Mouse (Mus musculus): ENCODE results near the gene Olfr1262. TPM values are rescaled to one million over a fixed set of nuclear protein-coding genes. Genes with fewer than 3 reads are reported as not detected.

The Olfr1262 gene
- total RNA-seq (2021) (not detected), polyA plus RNA-seq (2012; rRNA removed) (not detected in 2 replicates)
- long read RNA-seq = 0 reads

DNA sequence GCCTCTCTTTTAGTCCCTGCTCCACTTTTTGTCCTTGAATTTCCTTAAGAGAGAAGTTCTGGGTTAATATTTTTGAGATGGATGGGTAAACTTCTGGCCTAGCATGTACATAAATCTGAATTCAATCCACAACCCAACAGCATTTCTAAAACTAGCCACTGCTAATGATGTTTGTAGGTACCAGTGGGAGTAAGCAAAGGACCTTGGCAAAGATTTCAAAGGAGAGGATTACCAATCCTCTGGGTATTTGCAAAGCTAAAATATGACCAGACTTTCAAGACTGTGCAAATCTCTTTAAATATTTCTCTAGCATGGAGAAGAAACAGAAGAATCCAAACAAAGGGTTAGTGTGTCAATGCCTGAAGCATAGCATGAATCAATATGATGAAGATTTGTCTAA lies at the start of gene Olfr1262:
Gene Olfr1262, plus strand, starts transcription at position 301 of the 400 bp plus-strand sequence.
- H3K27ac ChIP-seq = no peak within 1 kb of the TSS
- H3K9ac ChIP-seq (ENCODE audit: low read depth, low read length) = no peak within 1 kb of the TSS
- no peaks in the 10 kb centered on the region for H3K36me3 ChIP-seq (ENCODE audit: control insufficient read depth, insufficient read depth, low read length)
- no peaks in the 10 kb centered on the region for H3K4me1 ChIP-seq (ENCODE audit: control insufficient read depth, insufficient read depth, low read length)
- TF ChIP-seq CTCF (IDR thresholded peaks at IDR 0.05) = no peak
- TF ChIP-seq EP300 (IDR thresholded peaks at IDR 0.05; ENCODE audit: insufficient read depth, low read depth, low read length) = no peak
- TF ChIP-seq POLR2A (IDR thresholded peaks at IDR 0.05; ENCODE audit: insufficient read depth, low read depth, low read length) = no peak
- H3K27me3 ChIP-seq (ENCODE audit: control insufficient read depth, insufficient read depth, low read length) = no peaks in the 10 kb centered on the region
- intact Hi-C loops (cut with DNase I) = no loop called here
- no peak for DNase-seq
- H3K79me2 ChIP-seq (replicated peaks; ENCODE audit: control insufficient read depth, insufficient read depth, low read length) = no peaks in the 10 kb centered on the region
- no peak within 1 kb of the TSS for H3K4me3 ChIP-seq

DNA sequence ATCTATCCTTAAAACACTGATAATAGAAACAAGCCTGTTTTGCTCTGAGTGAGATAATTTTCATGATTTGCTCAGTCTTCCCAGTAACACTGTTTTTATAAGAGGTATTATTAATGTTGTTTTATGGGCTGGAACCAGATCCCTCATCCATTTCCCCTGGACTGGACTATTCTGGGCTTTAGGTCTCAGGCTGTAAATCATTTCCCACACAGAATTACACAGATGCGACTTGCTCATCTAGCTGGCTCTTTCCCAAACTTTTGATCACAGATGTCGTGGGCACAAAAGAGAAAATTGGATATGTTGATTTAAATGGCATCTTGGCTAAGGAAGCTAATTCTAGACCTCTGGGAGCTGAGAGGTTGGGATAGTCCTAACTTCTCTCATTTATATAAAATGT lies 25.8 kb upstream of the Olfr1262 start, which contains the start of gene Olfr1260:
Gene Olfr1260, plus strand, starts transcription at position 157 of the 400 bp plus-strand sequence.
- TF ChIP-seq EP300 (IDR thresholded peaks at IDR 0.05; ENCODE audit: insufficient read depth, low read depth, low read length) = no peak
- no peak for TF ChIP-seq POLR2A (IDR thresholded peaks at IDR 0.05; ENCODE audit: insufficient read depth, low read depth, low read length)
- TF ChIP-seq CTCF (IDR thresholded peaks at IDR 0.05) = no peak
- no peak within 1 kb of the TSS for H3K9ac ChIP-seq (ENCODE audit: low read depth, low read length)
- no peaks in the 10 kb centered on the region for H3K27me3 ChIP-seq (ENCODE audit: control insufficient read depth, insufficient read depth, low read length)
- no peaks in the 10 kb centered on the region for H3K79me2 ChIP-seq (replicated peaks; ENCODE audit: control insufficient read depth, insufficient read depth, low read length)
- no peaks in the 10 kb centered on the region for H3K36me3 ChIP-seq (ENCODE audit: control insufficient read depth, insufficient read depth, low read length)
- intact Hi-C loops (cut with DNase I) = no loop called here
- H3K4me1 ChIP-seq (ENCODE audit: control insufficient read depth, insufficient read depth, low read length) = no peaks in the 10 kb centered on the region
- no peak for DNase-seq
- WGBS = 50% methylated on average over 2 of the region's 2 CpGs
- H3K4me3 ChIP-seq = no peak within 1 kb of the TSS
- no peak within 1 kb of the TSS for H3K27ac ChIP-seq

- TF ChIP-seq EP300 (IDR thresholded peaks at IDR 0.05; ENCODE audit: insufficient read depth, low read depth, low read length) (no peak), POLR2A (IDR thresholded peaks at IDR 0.05; ENCODE audit: insufficient read depth, low read depth, low read length) (no peak), CTCF (IDR thresholded peaks at IDR 0.05) (no peak)
- Histone ChIP-seq H3K79me2 (replicated peaks; ENCODE audit: control insufficient read depth, insufficient read depth, low read length) (no peaks in the 10 kb centered on the region), H3K4me3 (no peak overlapping the region), H3K27me3 (ENCODE audit: control insufficient read depth, insufficient read depth, low read length) (no peaks in the 10 kb centered on the region), H3K27ac (no peak overlapping the region), H3K4me1 (ENCODE audit: control insufficient read depth, insufficient read depth, low read length) (no peaks in the 10 kb centered on the region), H3K36me3 (ENCODE audit: control insufficient read depth, insufficient read depth, low read length) (no peaks in the 10 kb centered on the region), H3K9ac (ENCODE audit: low read depth, low read length) (no peak overlapping the region)
- intact Hi-C loops (cut with DNase I) = no loop called here
- WGBS = 70% methylated on average over 2 of the region's 2 CpGs
- DNase-seq = no peak
Measured at GRCm38 (mm10) chr2:89977709-89978108, 22.2 kb upstream of the Olfr1262 start.

GRCm38 (mm10) chr2:89990921-89991320 lies 9.0 kb upstream of the Olfr1262 start, which contains the start of gene Olfr1261:
TSS of gene Olfr1261 (plus strand) at chr2:89991221.
- Histone ChIP-seq H3K4me3 (no peak within 1 kb of the TSS), H3K4me1 (ENCODE audit: control insufficient read depth, insufficient read depth, low read length) (no peaks in the 10 kb centered on the region), H3K27ac (no peak within 1 kb of the TSS), H3K9ac (ENCODE audit: low read depth, low read length) (no peak within 1 kb of the TSS), H3K36me3 (ENCODE audit: control insufficient read depth, insufficient read depth, low read length) (no peaks in the 10 kb centered on the region), H3K79me2 (replicated peaks; ENCODE audit: control insufficient read depth, insufficient read depth, low read length) (no peaks in the 10 kb centered on the region), H3K27me3 (ENCODE audit: control insufficient read depth, insufficient read depth, low read length) (no peaks in the 10 kb centered on the region)
- intact Hi-C loops (cut with DNase I) = no loop called here
- TF ChIP-seq EP300 (IDR thresholded peaks at IDR 0.05; ENCODE audit: insufficient read depth, low read depth, low read length) (no peak), POLR2A (IDR thresholded peaks at IDR 0.05; ENCODE audit: insufficient read depth, low read depth, low read length) (no peak), CTCF (IDR thresholded peaks at IDR 0.05) (no peak)
- DNase-seq = no peak

DNA sequence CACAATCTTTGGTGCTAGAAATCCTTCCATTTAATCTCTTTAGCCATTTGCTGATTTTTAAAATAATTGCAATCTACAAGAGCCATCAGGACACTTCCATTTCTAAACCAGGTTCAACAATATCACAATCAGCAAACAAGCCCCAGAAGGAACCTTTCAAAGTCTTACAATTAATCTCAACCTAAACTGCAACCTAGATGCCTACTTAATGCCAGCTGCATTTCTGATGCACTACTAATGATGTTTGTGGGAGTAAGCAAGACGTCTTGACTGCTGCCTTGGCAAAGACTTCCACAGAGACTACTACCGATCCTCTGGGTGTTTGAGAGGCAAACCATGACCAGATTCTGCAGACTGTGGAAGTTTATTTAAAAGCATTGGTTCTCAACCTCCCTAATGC lies 11.9 kb downstream of the Olfr1262 start, which contains the start of gene Olfr1263:
Gene Olfr1263, plus strand, starts transcription at position 301 of the 400 bp plus-strand sequence.
- Histone ChIP-seq H3K27me3 (ENCODE audit: control insufficient read depth, insufficient read depth, low read length) (no peaks in the 10 kb centered on the region), H3K36me3 (ENCODE audit: control insufficient read depth, insufficient read depth, low read length) (no peaks in the 10 kb centered on the region), H3K9ac (ENCODE audit: low read depth, low read length) (no peak within 1 kb of the TSS), H3K27ac (no peak within 1 kb of the TSS), H3K79me2 (replicated peaks; ENCODE audit: control insufficient read depth, insufficient read depth, low read length) (no peaks in the 10 kb centered on the region), H3K4me3 (no peak within 1 kb of the TSS), H3K4me1 (ENCODE audit: control insufficient read depth, insufficient read depth, low read length) (no peaks in the 10 kb centered on the region)
- WGBS = 84% methylated on average over 2 of the region's 2 CpGs
- no peak for DNase-seq
- TF ChIP-seq POLR2A (IDR thresholded peaks at IDR 0.05; ENCODE audit: insufficient read depth, low read depth, low read length) (no peak), EP300 (IDR thresholded peaks at IDR 0.05; ENCODE audit: insufficient read depth, low read depth, low read length) (no peak), CTCF (IDR thresholded peaks at IDR 0.05) (no peak)
- intact Hi-C loops (cut with DNase I) = no loop called here

GRCm38 (mm10) chr2:90025477-90025876 lies 25.5 kb downstream of the Olfr1262 start, which contains the start of gene Olfr1264:
TSS of gene Olfr1264 (minus strand) at chr2:90025577.
- intact Hi-C loops (cut with DNase I) = no loop called here
- no peak within 1 kb of the TSS for H3K27ac ChIP-seq
- H3K27me3 ChIP-seq (ENCODE audit: control insufficient read depth, insufficient read depth, low read length) = no peaks in the 10 kb centered on the region
- no peaks in the 10 kb centered on the region for H3K4me1 ChIP-seq (ENCODE audit: control insufficient read depth, insufficient read depth, low read length)
- no peaks in the 10 kb centered on the region for H3K36me3 ChIP-seq (ENCODE audit: control insufficient read depth, insufficient read depth, low read length)
- no peaks in the 10 kb centered on the region for H3K79me2 ChIP-seq (replicated peaks; ENCODE audit: control insufficient read depth, insufficient read depth, low read length)
- WGBS = 69% methylated on average over 2 of the region's 2 CpGs
- TF ChIP-seq EP300 (IDR thresholded peaks at IDR 0.05; ENCODE audit: insufficient read depth, low read depth, low read length) = no peak
- TF ChIP-seq POLR2A (IDR thresholded peaks at IDR 0.05; ENCODE audit: insufficient read depth, low read depth, low read length) = no peak
- TF ChIP-seq CTCF (IDR thresholded peaks at IDR 0.05) = no peak
- H3K9ac ChIP-seq (ENCODE audit: low read depth, low read length) = no peak within 1 kb of the TSS
- H3K4me3 ChIP-seq = no peak within 1 kb of the TSS
- no peak for DNase-seq

All from heart, adult 2 months (tissue).